Mouse (Mus musculus) C2C12 (cell line): ENCODE results near the gene Pde6h.

Experiments used
- CEBPB ChIP-seq: IDR thresholded peaks from one replicate; pipeline ENCODE4 v1.6.1; 2011; ENCODE audit warnings: low read depth, mild to moderate bottlenecking, control low read depth, moderate library complexity
- CTCF ChIP-seq: IDR thresholded peaks from one replicate; pipeline ENCODE4 v1.5.1; 2011; ENCODE audit not compliant: control insufficient read depth, insufficient read depth, insufficient read length
- MAX ChIP-seq: IDR thresholded peaks from one replicate; pipeline ENCODE4 v1.6.1; 2011; ENCODE audit warnings: mild to moderate bottlenecking, control low read depth
- MYOD1 ChIP-seq: IDR thresholded peaks from one replicate; pipeline ENCODE4 v1.6.1; 2011; ENCODE audit warnings: low read depth; ENCODE audit not compliant: control insufficient read depth, insufficient read length
- USF1 ChIP-seq: IDR thresholded peaks from one replicate; pipeline ENCODE4 v1.6.1; 2011; ENCODE audit warnings: low read depth, mild to moderate bottlenecking, control low read depth, moderate library complexity

DNA sequence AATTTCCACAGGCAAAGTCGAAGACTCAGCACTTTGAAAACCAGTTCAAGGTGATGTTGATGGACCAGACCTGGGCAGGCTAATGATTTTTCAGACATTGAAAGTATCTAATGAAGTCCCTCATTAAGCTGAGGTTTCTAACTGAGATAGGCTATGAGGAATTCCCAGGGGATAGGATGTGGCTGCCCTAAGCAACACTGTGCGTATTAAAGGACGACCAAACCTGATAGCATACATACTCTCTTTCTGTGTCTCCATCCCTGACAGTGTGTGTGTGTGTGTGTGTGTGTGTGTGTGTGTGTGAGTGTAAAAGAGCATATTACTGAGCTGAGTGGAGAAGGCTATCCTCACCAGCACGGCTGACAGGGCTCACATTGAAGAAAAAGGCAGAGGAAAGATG, 80.7 kb downstream of the Pde6h start:
- TF ChIP-seq CTCF (no peak), USF1 (no peak), MAX (no peak), CEBPB (no peak), MYOD1 (no peak)
